Mouse (Mus musculus): ENCODE measurements at regions not wholly inside any gene's neighbourhood (a gene's known extent, or its start where the extent isn't known, plus 50 kb on each side); places are given as distances from the start of the nearest gene placed in this dataset.

GRCm38 (mm10) chr9:33209083-33209482, 573.1 kb downstream of the Ets1 start:
- DNase-seq (ENCODE audit: low read depth, low spot score): no peak

- DNase-seq (ENCODE audit: low read depth, low spot score): no peak
These were observed 578.5 kb downstream of the Ets1 start for GRCm38 (mm10) chr9:33214523-33214922.

GRCm38 (mm10) chr9:33220981-33221380, 585.0 kb downstream of the Ets1 start:
- DNase-seq (ENCODE audit: low read depth, low spot score): no peak

GRCm38 (mm10) chr9:33222066-33222805, 586.2 kb downstream of the Ets1 start:
- no peak for DNase-seq (ENCODE audit: low read depth, low spot score)

GRCm38 (mm10) chr9:33233699-33234131, 597.7 kb downstream of the Ets1 start:
- DNase-seq (ENCODE audit: low read depth, low spot score): no peak

GRCm38 (mm10) chr9:33238190-33238589, 602.2 kb downstream of the Ets1 start:
- no peak for DNase-seq (ENCODE audit: low read depth, low spot score)

DNA sequence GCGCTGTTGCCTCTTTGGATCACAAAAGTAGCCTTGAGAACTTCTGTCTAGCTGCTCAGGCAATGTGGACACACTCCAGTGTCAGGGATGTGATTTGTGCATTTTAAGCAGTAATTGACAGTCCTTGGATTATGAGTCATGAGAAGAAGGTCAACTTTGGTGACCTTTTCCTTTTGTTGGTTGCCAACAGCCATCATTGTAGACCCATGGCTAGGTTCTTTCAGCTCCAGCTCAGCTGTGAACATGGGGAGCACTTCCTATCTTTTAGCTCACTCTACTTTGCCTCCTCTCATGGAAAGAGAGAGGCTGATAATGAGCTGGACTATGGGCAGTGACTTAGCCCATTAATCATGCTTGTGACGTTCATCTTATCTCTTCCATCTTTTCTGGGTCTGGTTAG, 602.8 kb downstream of the Ets1 start:
- no peak for DNase-seq (ENCODE audit: low read depth, low spot score)

GRCm38 (mm10) chr9:33240506-33240905, 604.5 kb downstream of the Ets1 start:
- no peak for DNase-seq (ENCODE audit: low read depth, low spot score)

DNA sequence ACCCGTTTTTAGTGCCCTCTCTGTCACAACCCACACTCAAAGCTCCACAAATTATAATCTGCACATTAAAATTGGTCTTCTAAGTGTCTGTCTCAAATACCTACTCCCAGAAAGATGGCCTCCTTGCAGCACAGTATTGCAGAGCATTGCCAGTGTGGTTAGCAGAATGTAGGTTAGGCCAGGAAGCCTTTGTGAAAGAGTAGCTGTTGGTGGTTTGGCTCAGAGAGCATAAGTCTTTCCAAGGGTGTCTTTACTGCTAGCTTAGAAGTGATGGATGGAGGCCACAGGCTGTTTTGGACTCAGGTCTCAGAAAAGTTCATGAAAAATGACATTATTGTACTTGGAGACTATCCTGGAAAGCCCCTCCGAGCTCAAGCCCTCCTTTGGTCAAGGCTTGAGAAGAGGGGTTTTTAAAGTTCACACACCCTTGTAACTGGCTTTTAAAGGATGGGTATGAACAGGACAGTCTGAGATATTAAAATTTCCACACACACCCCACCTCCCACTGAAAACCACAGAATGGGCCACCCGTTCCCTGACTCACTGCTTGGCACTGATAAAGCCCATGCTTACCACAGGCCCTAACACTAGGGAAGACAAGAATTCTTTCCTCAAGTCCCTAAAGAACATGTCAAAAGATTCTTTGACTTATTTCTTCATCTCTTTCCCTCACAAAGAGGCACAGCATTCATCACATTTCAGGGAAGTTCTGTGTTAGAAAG, 605.1 kb downstream of the Ets1 start:
- peak; percentile 1 for DNase-seq (ENCODE audit: low read depth, low spot score)

DNA sequence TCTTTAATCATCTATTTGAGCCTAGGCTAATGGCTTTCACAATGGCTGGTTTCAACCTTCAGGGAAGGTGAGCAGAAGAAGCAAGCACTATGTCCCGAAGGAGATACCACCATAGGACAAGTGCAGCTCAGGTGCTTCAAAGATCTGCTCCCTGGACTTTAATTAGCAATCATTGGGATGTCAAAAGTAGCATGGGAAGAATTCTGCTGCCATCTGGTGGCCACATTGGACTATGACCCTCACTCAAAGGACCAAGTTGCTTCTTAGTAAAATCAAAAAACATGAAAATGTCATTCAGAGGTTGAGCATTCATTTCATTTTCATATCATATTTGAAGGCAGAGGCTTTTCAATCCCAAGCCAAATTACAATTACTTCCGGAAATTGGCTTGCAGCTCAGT, 610.9 kb downstream of the Ets1 start:
- DNase-seq (ENCODE audit: low read depth, low spot score): peak; percentile 8

DNA sequence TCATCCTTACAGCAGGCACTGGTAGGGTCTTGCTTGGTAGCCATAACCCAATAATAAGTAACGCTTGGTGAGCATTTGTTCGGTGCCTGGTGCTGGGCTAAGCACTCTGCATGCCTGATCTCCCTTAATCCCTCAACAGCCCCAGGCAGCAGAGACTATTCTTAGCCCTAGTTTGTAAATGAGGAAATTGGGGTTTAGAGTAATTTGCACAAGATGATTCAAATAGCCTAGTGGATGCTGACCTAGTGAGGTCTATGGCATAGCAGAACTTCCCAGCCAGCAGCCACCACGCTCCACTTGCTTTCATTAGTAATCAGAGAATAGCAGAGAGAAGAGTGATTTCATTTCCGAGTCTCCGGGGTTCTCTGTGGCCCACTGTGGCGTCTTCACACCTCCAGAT, 622.2 kb downstream of the Ets1 start:
- DNase-seq (ENCODE audit: low read depth, low spot score): no peak

DNA sequence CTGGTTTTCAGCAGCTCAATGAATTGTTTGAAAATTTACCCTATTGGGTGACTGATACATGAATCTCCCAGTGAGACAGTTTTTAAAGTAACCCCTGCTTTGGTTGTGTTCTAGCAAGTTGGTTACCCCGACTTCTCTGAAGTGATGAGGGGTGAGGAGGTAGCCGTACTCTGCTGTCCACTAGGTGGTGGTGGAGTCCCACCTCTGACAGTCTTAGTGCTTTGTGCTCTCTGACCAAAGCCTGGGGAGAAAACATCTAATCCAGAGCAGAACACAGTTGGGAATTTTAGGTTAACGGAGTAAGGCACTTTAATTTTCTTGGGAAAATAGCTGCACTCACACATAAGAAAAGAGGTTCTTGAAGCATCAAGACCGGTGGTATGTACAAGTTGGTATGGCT, 624.1 kb downstream of the Ets1 start:
- no peak for DNase-seq (ENCODE audit: low read depth, low spot score)

- no peak for DNase-seq (ENCODE audit: low read depth, low spot score)
These were observed 653.4 kb downstream of the Ets1 start for GRCm38 (mm10) chr9:33289381-33289780.

- no peak for DNase-seq (ENCODE audit: low read depth, low spot score)
These were observed 656.1 kb downstream of the Ets1 start for GRCm38 (mm10) chr9:33292116-33292515.

GRCm38 (mm10) chr9:33295925-33296324, 659.9 kb downstream of the Ets1 start:
- peak; percentile 15 for DNase-seq (ENCODE audit: low read depth, low spot score)

DNA sequence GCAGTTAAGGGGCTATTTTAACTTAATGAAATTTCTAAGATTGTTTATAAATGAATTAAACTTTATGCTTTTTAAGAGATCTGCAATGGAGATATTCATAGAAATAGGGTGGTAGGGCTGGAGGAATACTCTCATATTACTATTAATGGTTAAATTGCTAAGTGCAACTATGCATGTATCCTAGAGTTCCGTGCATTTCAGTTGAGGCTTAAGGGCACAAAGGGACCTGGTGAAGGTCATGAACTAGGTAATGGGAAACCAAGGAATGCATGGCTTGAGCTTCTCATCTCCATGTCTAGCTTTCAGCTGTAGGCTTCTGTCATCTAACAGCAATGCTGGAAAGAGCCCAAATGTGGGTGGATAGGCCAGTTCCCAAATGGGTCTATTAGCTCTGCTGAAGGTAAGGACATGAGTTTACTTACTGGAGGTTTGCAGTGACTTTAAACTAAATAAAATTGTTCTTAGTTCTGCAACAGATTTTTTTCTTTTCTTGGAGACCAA, 683.6 kb downstream of the Ets1 start:
- no peak for DNase-seq (ENCODE audit: low read depth, low spot score)

DNA sequence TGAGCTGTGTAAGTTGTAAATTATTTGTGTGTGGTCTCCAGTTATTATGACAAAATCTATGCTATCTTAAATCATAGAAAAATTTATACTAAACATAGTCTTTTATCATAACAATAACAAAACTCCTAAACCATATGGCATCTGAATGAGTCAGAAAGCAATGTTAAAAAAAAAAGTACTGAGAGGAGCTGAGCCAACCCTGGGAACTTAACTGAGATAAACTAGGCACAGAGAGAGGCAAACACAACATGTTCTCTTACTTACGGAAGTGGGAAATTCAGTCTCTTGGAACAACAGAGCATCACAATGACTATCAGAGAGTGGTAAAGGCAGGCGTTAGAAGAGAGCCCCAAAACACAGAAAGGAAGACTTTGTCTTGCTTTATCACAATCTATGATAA, 691.7 kb downstream of the Ets1 start:
- DNase-seq (ENCODE audit: low read depth, low spot score): no peak

GRCm38 (mm10) chr9:33350258-33350657, 714.2 kb downstream of the Ets1 start:
- no peak for DNase-seq (ENCODE audit: low read depth, low spot score)

GRCm38 (mm10) chr9:33356621-33357020, 720.6 kb downstream of the Ets1 start:
- no peak for DNase-seq (ENCODE audit: low read depth, low spot score)

GRCm38 (mm10) chr9:33360966-33361365, 724.9 kb downstream of the Ets1 start:
- DNase-seq (ENCODE audit: low read depth, low spot score): no peak

- DNase-seq (ENCODE audit: low read depth, low spot score): no peak
These were observed 753.1 kb downstream of the Ets1 start for GRCm38 (mm10) chr9:33389170-33389569.

GRCm38 (mm10) chr9:33404691-33405090, 768.7 kb downstream of the Ets1 start:
- DNase-seq (ENCODE audit: low read depth, low spot score): no peak

- no peak for DNase-seq (ENCODE audit: low read depth, low spot score)
These were observed 771.5 kb downstream of the Ets1 start for GRCm38 (mm10) chr9:33407517-33407916.
